Comparison of ENCODE assay signal across 16 mouse cellular contexts in genomic region chr1:157516838-157517808, GRCm38 (mm10). TPM values are rescaled to one million over a fixed set of nuclear protein-coding genes. Genes with fewer than 3 reads are reported as not detected.
A peak's percentile ranks its signal among the peaks of the same experiment; 100 is the strongest.
DNase-seq lines count a peak whose midpoint lies in the region; ATAC-seq and TF ChIP-seq lines count a peak whose summit lies in the region.
"Had no signal": no experiment of that assay in that cellular context is flagged by ENCODE, and none has a peak within 500 bp of the region (broad histone marks: within the 10 kb centered on the region; RNA-seq: fewer than 3 reads in every experiment).

No protein-coding gene starts in this region.

- no peak overlapping the region for H3K4me3 ChIP-seq in left cerebral cortex, adult 2 months
- no peak overlapping the region for H3K4me3 ChIP-seq in midbrain, embryonic 15.5 days
- H3K4me3 ChIP-seq in midbrain, embryonic 14.5 days (replicated peaks; ENCODE audit: low read depth, low read length), result no peak overlapping the region
- H3K4me3 ChIP-seq: embryonic facial prominence, embryonic 10.5 days; heart, adult 2 months; heart, embryonic 13.5 days; hindbrain, embryonic 15.5 days; liver, embryonic 13.5 days had no signal

- no peak overlapping the region for H3K9ac ChIP-seq in midbrain, embryonic 15.5 days
- no peak overlapping the region for H3K9ac ChIP-seq in midbrain, embryonic 14.5 days (replicated peaks; ENCODE audit: low read length)
- H3K9ac ChIP-seq: heart, embryonic 13.5 days; hindbrain, embryonic 15.5 days; liver, embryonic 13.5 days had no signal

- peak overlapping the region; percentile 87 for H3K27ac ChIP-seq in left cerebral cortex, adult 2 months
- H3K27ac ChIP-seq in midbrain, embryonic 15.5 days, result 0 out of 2 replicates have a peak overlapping the region, but pooled peaks have one; percentile 10
- no peak overlapping the region for H3K27ac ChIP-seq in midbrain, embryonic 14.5 days (replicated peaks; ENCODE audit: low read depth, low read length)
- H3K27ac ChIP-seq: embryonic facial prominence, embryonic 10.5 days; heart, adult 2 months; heart, embryonic 13.5 days; liver, embryonic 13.5 days had no signal

- H3K4me1 ChIP-seq in midbrain, embryonic 15.5 days, result no peaks in the 10 kb centered on the region
- H3K4me1 ChIP-seq in midbrain, embryonic 14.5 days (ENCODE audit: control insufficient read depth, insufficient read depth, low read length), result no peaks in the 10 kb centered on the region
- H3K4me1 ChIP-seq: embryonic facial prominence, embryonic 10.5 days had no signal

- H3K27me3 ChIP-seq in midbrain, embryonic 15.5 days (replicated peaks), result no peaks in the 10 kb centered on the region
- H3K27me3 ChIP-seq in midbrain, embryonic 14.5 days (ENCODE audit: control insufficient read depth, insufficient read depth, low read length), result no peaks in the 10 kb centered on the region
- H3K27me3 ChIP-seq: hindbrain, embryonic 15.5 days; liver, embryonic 13.5 days had no signal

- H3K36me3 ChIP-seq in midbrain, embryonic 15.5 days (replicated peaks), result no peaks in the 10 kb centered on the region
- no peaks in the 10 kb centered on the region for H3K36me3 ChIP-seq in midbrain, embryonic 14.5 days (ENCODE audit: control insufficient read depth, insufficient read depth, low read length)
- H3K36me3 ChIP-seq: embryonic facial prominence, embryonic 10.5 days; heart, embryonic 13.5 days; hindbrain, embryonic 15.5 days; liver, embryonic 13.5 days had no signal

- H3K9me3 ChIP-seq in midbrain, embryonic 15.5 days, result no peaks in the 10 kb centered on the region
- no peaks in the 10 kb centered on the region for H3K9me3 ChIP-seq in midbrain, embryonic 14.5 days (ENCODE audit: control insufficient read depth, low read length)
- H3K9me3 ChIP-seq: embryonic facial prominence, embryonic 10.5 days; heart, embryonic 13.5 days; hindbrain, embryonic 15.5 days; liver, embryonic 13.5 days had no signal

- TF ChIP-seq CTCF in left cerebral cortex, adult 2 months (IDR thresholded peaks at IDR 0.05), result no peak

- intact Hi-C loops in left cerebral cortex, adult 2 months (cut with DNase I), result loop anchor here (5.0 kb wide), 2 partner anchors 90 to 350 kb away; no protein-coding TSS in a partner anchor
- intact Hi-C loops in left cerebral cortex, postnatal 36 days (cut with DNase I), result no loop called here

- no peak for ATAC-seq in midbrain, embryonic 15.5 days (replicated peaks)
- no peak for ATAC-seq in midbrain, embryonic 14.5 days (ENCODE audit: low FRiP score, low TSS enrichment)
- peak; percentile 61 for ATAC-seq in granulocyte monocyte progenitor cell, adult 5-6 weeks (replicated peaks; ENCODE audit: poor library complexity, severe bottlenecking)

- no peak for DNase-seq in left cerebral cortex, adult 2 months (ENCODE audit: extremely low spot score in 1 of 2, low spot score in 2 of 2)
- DNase-seq in left cerebral cortex, postnatal 36 days (ENCODE audit: low spot score in 2 of 2), result no peak
- DNase-seq in midbrain, embryonic 14.5 days, result no peak
- no peak for DNase-seq in kidney, adult 11 months
- DNase-seq in urinary bladder, adult 18-20 months (ENCODE audit: low spot score in 2 of 2), result no peak
- DNase-seq: gastrocnemius, postnatal 10 days; liver, embryonic 13.5 days; right cerebral cortex, postnatal 4 days; thymus, adult 18-20 months; thymus, postnatal 36 days had no signal

- WGBS in midbrain, embryonic 15.5 days, result 84% methylated on average over 8 of the region's 8 CpGs
- 88% methylated on average over 8 of the region's 8 CpGs for WGBS in midbrain, embryonic 14.5 days

- H3K4me2 ChIP-seq in midbrain, embryonic 15.5 days, result no peak overlapping the region
- no peak overlapping the region for H3K4me2 ChIP-seq in midbrain, embryonic 14.5 days (ENCODE audit: low read length)
- H3K4me2 ChIP-seq: heart, embryonic 13.5 days; hindbrain, embryonic 15.5 days; liver, embryonic 13.5 days had no signal

RNA-seq across cellular contexts. Expression of gene Sec16b, which starts 10.6 kb away (rescaled TPM):
- 1 to 10 TPM; 1.4 TPM for total RNA-seq in left cerebral cortex, adult 2 months (2021)
- 1 to 10 TPM; 1.1 to 1.3 TPM for total RNA-seq in left cerebral cortex, postnatal 36 days (2021)
- polyA plus RNA-seq in midbrain, embryonic 15.5 days (2015; fragmentation: Nextera tagmentation; extraction: Ambion mirVana), result 0.34 TPM in 2 replicates
- 0.20 and 0.34 TPM in 2 replicates for polyA plus RNA-seq in midbrain, embryonic 14.5 days (2014; fragmentation: Nextera tagmentation; extraction: Ambion mirVana)
- 1.3 and 1.5 TPM in 2 replicates for total RNA-seq in granulocyte monocyte progenitor cell, adult 5-6 weeks (2014; fragmentation: Nextera tagmentation)
- total RNA-seq in granulocyte monocyte progenitor cell, adult 5-6 weeks (2017), result 0.15 and 0.60 TPM in 2 replicates

RNA-seq across cellular contexts. Expression of gene Cryzl2, which starts 58.7 kb away (rescaled TPM):
- 1 to 10 TPM; 3.7 to 5.0 TPM for total RNA-seq in left cerebral cortex, adult 2 months (2021)
- 1 to 10 TPM; 4.8 TPM for total RNA-seq in left cerebral cortex, postnatal 36 days (2021)
- polyA plus RNA-seq in midbrain, embryonic 15.5 days (2015; fragmentation: Nextera tagmentation; extraction: Ambion mirVana), result 5.3 and 7.9 TPM in 2 replicates
- polyA plus RNA-seq in midbrain, embryonic 14.5 days (2014; fragmentation: Nextera tagmentation; extraction: Ambion mirVana), result 6.2 and 7.6 TPM in 2 replicates
- total RNA-seq in granulocyte monocyte progenitor cell, adult 5-6 weeks (2014; fragmentation: Nextera tagmentation), result 25.8 and 26.5 TPM in 2 replicates
- 10.6 and 18.9 TPM in 2 replicates for total RNA-seq in granulocyte monocyte progenitor cell, adult 5-6 weeks (2017)
